ENCODE assay signal across 9 mouse cellular contexts in the genomic region with DNA sequence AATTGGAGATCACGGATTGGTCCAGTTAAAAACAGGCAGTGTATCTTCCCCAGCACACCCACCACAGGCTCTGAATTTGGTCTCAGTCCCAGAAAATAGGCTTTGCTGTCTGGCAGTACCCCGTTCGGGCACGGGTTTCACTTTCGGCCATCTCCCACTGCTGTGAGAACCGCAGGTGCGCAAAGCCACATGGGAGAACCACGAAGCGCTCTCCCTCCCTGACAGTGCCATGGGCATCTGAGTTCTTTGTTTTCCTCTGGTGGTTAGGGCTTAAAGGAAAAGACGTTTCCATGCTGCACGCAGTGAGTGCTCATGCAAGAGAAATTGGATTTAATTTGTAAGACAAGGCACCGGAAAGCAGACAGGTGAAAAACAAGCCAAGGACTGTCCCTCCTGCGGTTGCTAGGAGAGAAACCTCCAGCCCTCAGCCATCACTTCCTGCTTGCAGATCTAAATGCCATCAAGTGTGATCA.
DNase-seq lines count a peak whose midpoint lies in the region; ATAC-seq and TF ChIP-seq lines count a peak whose summit lies in the region.
"Had no signal": no experiment of that assay in that cellular context is flagged by ENCODE, and none has a peak within 500 bp of the region (broad histone marks: within the 10 kb centered on the region; RNA-seq: fewer than 3 reads in every experiment).

No protein-coding gene starts in this region.

- peak overlapping the region; percentile 27 for H3K4me3 ChIP-seq in cerebellum, adult 2 months (replicated peaks; ENCODE audit: insufficient read depth, low read depth, low read length)
- H3K4me3 ChIP-seq in intestine, embryonic 15.5 days (replicated peaks) = no peak overlapping the region
- H3K4me3 ChIP-seq: embryonic facial prominence, embryonic 12.5 days; heart, embryonic 13.5 days had no signal

- no peak overlapping the region for H3K27ac ChIP-seq in cerebellum, adult 2 months (ENCODE audit: insufficient read depth, low read length)
- no peak overlapping the region for H3K27ac ChIP-seq in intestine, embryonic 15.5 days
- H3K27ac ChIP-seq: embryonic facial prominence, embryonic 12.5 days; heart, embryonic 13.5 days had no signal

- H3K4me1 ChIP-seq in cerebellum, adult 2 months (ENCODE audit: control insufficient read depth, insufficient read depth, low read length) = no peaks in the 10 kb centered on the region; the same call in 1 of the 2 replicates
- H3K4me1 ChIP-seq in intestine, embryonic 15.5 days (replicated peaks) = no peaks in the 10 kb centered on the region
- H3K4me1 ChIP-seq: heart, embryonic 13.5 days had no signal

- no peaks in the 10 kb centered on the region for H3K36me3 ChIP-seq in intestine, embryonic 15.5 days
- H3K36me3 ChIP-seq: embryonic facial prominence, embryonic 12.5 days; heart, embryonic 13.5 days had no signal

- no peak for ATAC-seq in intestine, embryonic 15.5 days
- ATAC-seq in erythroid progenitor cell, adult 5-6 weeks (replicated peaks; ENCODE audit: low FRiP score, poor library complexity, severe bottlenecking) = no peak

- H3K9ac ChIP-seq in intestine, embryonic 15.5 days = no peak overlapping the region
- H3K9ac ChIP-seq: embryonic facial prominence, embryonic 12.5 days; heart, embryonic 13.5 days had no signal

- 8% methylated on average over 13 of the region's 13 CpGs for WGBS in cerebellum, adult 2 months
- 73% methylated on average over 13 of the region's 13 CpGs for WGBS in intestine, embryonic 15.5 days

- TF ChIP-seq CTCF in cerebellum, adult 2 months (IDR thresholded peaks at IDR 0.05; ENCODE audit: borderline replicate concordance, insufficient read depth, low read depth, low read length) = no peak

- no peaks in the 10 kb centered on the region for H3K27me3 ChIP-seq in cerebellum, adult 2 months (ENCODE audit: control insufficient read depth, insufficient read depth, low read length)
- H3K27me3 ChIP-seq in intestine, embryonic 15.5 days (replicated peaks) = no peaks in the 10 kb centered on the region
- H3K27me3 ChIP-seq: embryonic facial prominence, embryonic 12.5 days; heart, embryonic 13.5 days had no signal

- intact Hi-C loops in left cerebral cortex, postnatal 4 days (cut with DNase I) = no loop called here

- H3K9me3 ChIP-seq in intestine, embryonic 15.5 days = no peaks in the 10 kb centered on the region
- H3K9me3 ChIP-seq: embryonic facial prominence, embryonic 12.5 days; heart, embryonic 13.5 days had no signal

- peak; percentile 34 for DNase-seq in right cerebral cortex, adult 18-20 months
- no peak for DNase-seq in right cerebral cortex, postnatal 4 days
- DNase-seq in cerebellum, adult 2 months = peak; percentile 46 to 57
- peak; percentile 31 for DNase-seq in left cerebral cortex, postnatal 4 days
- peak; percentile 71 to 76 for DNase-seq in thymus, postnatal 36 days

- no peak overlapping the region for H3K4me2 ChIP-seq in intestine, embryonic 15.5 days (replicated peaks)
- H3K4me2 ChIP-seq: embryonic facial prominence, embryonic 12.5 days; heart, embryonic 13.5 days had no signal

- TF ChIP-seq POLR2A in cerebellum, adult 2 months (IDR thresholded peaks at IDR 0.05; ENCODE audit: borderline replicate concordance, insufficient read depth, low read length) = no peak
